ENCODE assay signal across 17 mouse cellular contexts in genomic region chr6:72458921-72459320, GRCm38 (mm10). TPM values are rescaled to one million over a fixed set of nuclear protein-coding genes. Genes with fewer than 3 reads are reported as not detected.
DNase-seq lines count a peak whose midpoint lies in the region; ATAC-seq lines count a peak whose summit lies in the region.
"Had no signal": no experiment of that assay in that cellular context is flagged by ENCODE, and none has a peak within 500 bp of the region (broad histone marks: within the 10 kb centered on the region; RNA-seq: fewer than 3 reads in every experiment).

No protein-coding gene starts in this region.

- H3K9me3 ChIP-seq in embryonic facial prominence, embryonic 13.5 days, result no peaks in the 10 kb centered on the region
- H3K9me3 ChIP-seq in embryonic facial prominence, embryonic 10.5 days, result no peaks in the 10 kb centered on the region
- H3K9me3 ChIP-seq in liver, embryonic 15.5 days (replicated peaks), result no peaks in the 10 kb centered on the region
- no peaks in the 10 kb centered on the region for H3K9me3 ChIP-seq in liver, embryonic 11.5 days (ENCODE audit: control insufficient read depth, low read length)
- no peaks in the 10 kb centered on the region for H3K9me3 ChIP-seq in intestine, embryonic 14.5 days (ENCODE audit: control insufficient read depth, low read length)
- H3K9me3 ChIP-seq in stomach, embryonic 16.5 days (replicated peaks; ENCODE audit: control insufficient read depth, low read length), result no peaks in the 10 kb centered on the region
- H3K9me3 ChIP-seq: heart, embryonic 10.5 days; midbrain, embryonic 15.5 days had no signal

- H3K27ac ChIP-seq in embryonic facial prominence, embryonic 13.5 days, result 0 out of 2 replicates have a peak overlapping the region, but pooled peaks have one; percentile 23
- no peak overlapping the region for H3K27ac ChIP-seq in embryonic facial prominence, embryonic 10.5 days (replicated peaks)
- 0 out of 2 replicates have a peak overlapping the region, but pooled peaks have one; percentile 6 for H3K27ac ChIP-seq in liver, embryonic 15.5 days (replicated peaks)
- no peak overlapping the region for H3K27ac ChIP-seq in liver, embryonic 11.5 days (ENCODE audit: low read depth, low read length)
- H3K27ac ChIP-seq in intestine, embryonic 14.5 days (ENCODE audit: low read depth), result peak overlapping the region; percentile 74; the same call in 1 of the 2 replicates
- H3K27ac ChIP-seq in stomach, embryonic 16.5 days (ENCODE audit: low read length), result no peak overlapping the region
- H3K27ac ChIP-seq: heart, embryonic 10.5 days; kidney, postnatal 0 days; layer of hippocampus, adult 2 months; left cerebral cortex, adult 2 months; liver, embryonic 14.5 days; midbrain, embryonic 15.5 days had no signal

- no peak for ATAC-seq in embryonic facial prominence, embryonic 13.5 days (ENCODE audit: insufficient number of reproducible peaks, insufficient read depth, low FRiP score, low TSS enrichment, low read depth)
- no peak for ATAC-seq in liver, embryonic 15.5 days (ENCODE audit: insufficient read depth)
- ATAC-seq in liver, embryonic 11.5 days (replicated peaks; ENCODE audit: low FRiP score), result no peak
- no peak for ATAC-seq in intestine, embryonic 14.5 days (replicated peaks; ENCODE audit: low FRiP score, low TSS enrichment, low read depth)
- ATAC-seq in stomach, embryonic 16.5 days (ENCODE audit: insufficient read depth, low FRiP score), result no peak
- ATAC-seq: forebrain, embryonic 14.5 days; midbrain, embryonic 15.5 days had no signal

- H3K4me2 ChIP-seq in embryonic facial prominence, embryonic 13.5 days, result no peak overlapping the region
- H3K4me2 ChIP-seq in liver, embryonic 15.5 days, result no peak overlapping the region
- no peak overlapping the region for H3K4me2 ChIP-seq in liver, embryonic 11.5 days
- peak overlapping the region; percentile 24; the same call in 1 of the 2 replicates for H3K4me2 ChIP-seq in intestine, embryonic 14.5 days (ENCODE audit: low read length)
- 0 out of 2 replicates have a peak overlapping the region, but pooled peaks have one; percentile 14 for H3K4me2 ChIP-seq in stomach, embryonic 16.5 days (ENCODE audit: low read depth, low read length)
- H3K4me2 ChIP-seq: midbrain, embryonic 15.5 days had no signal

- peaks cover 29% of the 10 kb centered on the region for H3K4me1 ChIP-seq in embryonic facial prominence, embryonic 13.5 days
- H3K4me1 ChIP-seq in embryonic facial prominence, embryonic 10.5 days, result peaks cover 20% of the 10 kb centered on the region
- H3K4me1 ChIP-seq in liver, embryonic 15.5 days (replicated peaks), result peaks cover 39% of the 10 kb centered on the region
- H3K4me1 ChIP-seq in liver, embryonic 11.5 days (replicated peaks; ENCODE audit: control insufficient read depth, insufficient read depth, low read length), result peaks cover 24% of the 10 kb centered on the region
- peaks cover 31% of the 10 kb centered on the region for H3K4me1 ChIP-seq in intestine, embryonic 14.5 days (replicated peaks; ENCODE audit: control insufficient read depth, insufficient read depth, low read length)
- peaks cover 25% of the 10 kb centered on the region for H3K4me1 ChIP-seq in stomach, embryonic 16.5 days (ENCODE audit: control insufficient read depth, insufficient read depth, low read length)

- DNase-seq in embryonic facial prominence, embryonic 10.5 days (ENCODE audit: low spot score), result no peak
- DNase-seq in liver, embryonic 11.5 days (ENCODE audit: low spot score), result no peak
- DNase-seq in intestine, embryonic 14.5 days (ENCODE audit: low spot score), result no peak
- DNase-seq in layer of hippocampus, postnatal 25 days (ENCODE audit: extremely low spot score in 1 of 2, low spot score in 1 of 2), result no peak
- DNase-seq in Muller cell, postnatal 12 days (ENCODE audit: inconsistent ontology term), result no peak
- DNase-seq: cerebellum, adult 8-10 months; right cerebral cortex, postnatal 25 days had no signal

- 49% methylated on average over 5 of the region's 5 CpGs for WGBS in embryonic facial prominence, embryonic 13.5 days
- WGBS in embryonic facial prominence, embryonic 10.5 days, result 72% methylated on average over 5 of the region's 5 CpGs
- 71% methylated on average over 5 of the region's 5 CpGs for WGBS in liver, embryonic 15.5 days (ENCODE audit: insufficient replicate concordance)
- 64% methylated on average over 5 of the region's 5 CpGs for WGBS in liver, embryonic 11.5 days
- WGBS in intestine, embryonic 14.5 days, result 17% methylated on average over 5 of the region's 5 CpGs
- 17% methylated on average over 5 of the region's 5 CpGs for WGBS in stomach, embryonic 16.5 days

- no peaks in the 10 kb centered on the region for H3K27me3 ChIP-seq in embryonic facial prominence, embryonic 13.5 days
- no peaks in the 10 kb centered on the region for H3K27me3 ChIP-seq in embryonic facial prominence, embryonic 10.5 days (replicated peaks; ENCODE audit: low read depth, poor library complexity, severe bottlenecking)
- H3K27me3 ChIP-seq in liver, embryonic 15.5 days, result no peaks in the 10 kb centered on the region
- H3K27me3 ChIP-seq in liver, embryonic 11.5 days (replicated peaks; ENCODE audit: control insufficient read depth, insufficient read depth, low read length), result no peaks in the 10 kb centered on the region
- H3K27me3 ChIP-seq in intestine, embryonic 14.5 days (replicated peaks; ENCODE audit: control insufficient read depth, insufficient read depth, low read length), result no peaks in the 10 kb centered on the region
- no peaks in the 10 kb centered on the region for H3K27me3 ChIP-seq in stomach, embryonic 16.5 days (ENCODE audit: control insufficient read depth, insufficient read depth, low read length)
- H3K27me3 ChIP-seq: midbrain, embryonic 15.5 days had no signal

- no peaks in the 10 kb centered on the region for H3K36me3 ChIP-seq in embryonic facial prominence, embryonic 13.5 days
- no peaks in the 10 kb centered on the region for H3K36me3 ChIP-seq in embryonic facial prominence, embryonic 10.5 days (replicated peaks)
- no peaks in the 10 kb centered on the region for H3K36me3 ChIP-seq in liver, embryonic 15.5 days (replicated peaks)
- H3K36me3 ChIP-seq in liver, embryonic 11.5 days (ENCODE audit: control insufficient read depth, insufficient read depth, low read length), result no peaks in the 10 kb centered on the region
- no peaks in the 10 kb centered on the region for H3K36me3 ChIP-seq in intestine, embryonic 14.5 days (ENCODE audit: control insufficient read depth, insufficient read depth, low read length)
- H3K36me3 ChIP-seq in stomach, embryonic 16.5 days (ENCODE audit: control insufficient read depth, insufficient read depth, low read length), result no peaks in the 10 kb centered on the region
- H3K36me3 ChIP-seq: heart, embryonic 10.5 days; midbrain, embryonic 15.5 days had no signal

- H3K4me3 ChIP-seq in embryonic facial prominence, embryonic 13.5 days, result no peak overlapping the region
- no peak overlapping the region for H3K4me3 ChIP-seq in embryonic facial prominence, embryonic 10.5 days
- no peak overlapping the region for H3K4me3 ChIP-seq in liver, embryonic 15.5 days (replicated peaks)
- no peak overlapping the region for H3K4me3 ChIP-seq in liver, embryonic 11.5 days (ENCODE audit: low read depth, low read length)
- no peak overlapping the region for H3K4me3 ChIP-seq in intestine, embryonic 14.5 days (ENCODE audit: low read depth, low read length)
- H3K4me3 ChIP-seq in stomach, embryonic 16.5 days (replicated peaks; ENCODE audit: low read length), result no peak overlapping the region
- H3K4me3 ChIP-seq: heart, embryonic 10.5 days; layer of hippocampus, adult 2 months; left cerebral cortex, adult 2 months; midbrain, embryonic 15.5 days had no signal

- no peak overlapping the region for H3K9ac ChIP-seq in embryonic facial prominence, embryonic 13.5 days
- no peak overlapping the region for H3K9ac ChIP-seq in liver, embryonic 15.5 days
- H3K9ac ChIP-seq in liver, embryonic 11.5 days (ENCODE audit: low read depth, low read length), result no peak overlapping the region
- no peak overlapping the region for H3K9ac ChIP-seq in intestine, embryonic 14.5 days (ENCODE audit: low read length)
- H3K9ac ChIP-seq in stomach, embryonic 16.5 days (ENCODE audit: low read length), result no peak overlapping the region
- H3K9ac ChIP-seq: liver, embryonic 14.5 days; midbrain, embryonic 15.5 days had no signal

RNA-seq across cellular contexts. Expression of gene Mat2a, which starts 19.6 kb away (rescaled TPM):
- 361 and 377 TPM in 2 replicates for polyA plus RNA-seq in embryonic facial prominence, embryonic 13.5 days (2015; fragmentation: Nextera tagmentation; extraction: Ambion mirVana)
- polyA plus RNA-seq in embryonic facial prominence, embryonic 10.5 days (2016; fragmentation: Nextera tagmentation; extraction: Ambion mirVana), result 473 and 481 TPM in 2 replicates
- polyA plus RNA-seq in liver, embryonic 15.5 days (2015; fragmentation: Nextera tagmentation; extraction: Ambion mirVana), result 136 and 143 TPM in 2 replicates
- polyA plus RNA-seq in liver, embryonic 11.5 days (2014; fragmentation: Nextera tagmentation; extraction: Ambion mirVana), result 426 and 477 TPM in 2 replicates
- 378 and 409 TPM in 2 replicates for polyA plus RNA-seq in intestine, embryonic 14.5 days (2014; fragmentation: Nextera tagmentation; extraction: Ambion mirVana)
- 298 and 309 TPM in 2 replicates for polyA plus RNA-seq in stomach, embryonic 16.5 days (2015; fragmentation: Nextera tagmentation; extraction: Ambion mirVana)
- 100 to 1,000 TPM; 155 to 171 TPM for total RNA-seq in layer of hippocampus, postnatal 25 days (2021)

RNA-seq across cellular contexts. Expression of gene Ggcx, which starts 44.8 kb away (rescaled TPM):
- 39.1 and 41.5 TPM in 2 replicates for polyA plus RNA-seq in embryonic facial prominence, embryonic 13.5 days (2015; fragmentation: Nextera tagmentation; extraction: Ambion mirVana)
- 20.4 and 21.1 TPM in 2 replicates for polyA plus RNA-seq in embryonic facial prominence, embryonic 10.5 days (2016; fragmentation: Nextera tagmentation; extraction: Ambion mirVana)
- 27.5 and 29.8 TPM in 2 replicates for polyA plus RNA-seq in liver, embryonic 15.5 days (2015; fragmentation: Nextera tagmentation; extraction: Ambion mirVana)
- 24.1 and 26.9 TPM in 2 replicates for polyA plus RNA-seq in liver, embryonic 11.5 days (2014; fragmentation: Nextera tagmentation; extraction: Ambion mirVana)
- 12.8 and 17.7 TPM in 2 replicates for polyA plus RNA-seq in intestine, embryonic 14.5 days (2014; fragmentation: Nextera tagmentation; extraction: Ambion mirVana)
- 34.7 and 35.3 TPM in 2 replicates for polyA plus RNA-seq in stomach, embryonic 16.5 days (2015; fragmentation: Nextera tagmentation; extraction: Ambion mirVana)
- 10 to 100 TPM; 19.8 to 22.4 TPM for total RNA-seq in layer of hippocampus, postnatal 25 days (2021)

Comparison
In these comparisons a context has a peak if more than half of its experiments do, and no peak if none do; other contexts are left out.
1. H3K27ac ChIP-seq: peak in embryonic facial prominence, embryonic 13.5 days (single experiment), liver, embryonic 15.5 days (single experiment) and intestine, embryonic 14.5 days (single experiment); none in embryonic facial prominence, embryonic 10.5 days (single experiment), liver, embryonic 11.5 days (single experiment) and stomach, embryonic 16.5 days (single experiment).
2. H3K4me2 ChIP-seq: peak in intestine, embryonic 14.5 days (single experiment) and stomach, embryonic 16.5 days (single experiment); none in embryonic facial prominence, embryonic 13.5 days (single experiment), liver, embryonic 15.5 days (single experiment) and liver, embryonic 11.5 days (single experiment).